Mouse (Mus musculus): ENCODE data around the gene Hoxd3. TPM values are rescaled to one million over a fixed set of nuclear protein-coding genes. Genes with fewer than 3 reads are reported as not detected.

Hoxd3 gene
- polyA plus RNA-seq, 1 experiment from 2014 or later = 1.3 TPM

DNA sequence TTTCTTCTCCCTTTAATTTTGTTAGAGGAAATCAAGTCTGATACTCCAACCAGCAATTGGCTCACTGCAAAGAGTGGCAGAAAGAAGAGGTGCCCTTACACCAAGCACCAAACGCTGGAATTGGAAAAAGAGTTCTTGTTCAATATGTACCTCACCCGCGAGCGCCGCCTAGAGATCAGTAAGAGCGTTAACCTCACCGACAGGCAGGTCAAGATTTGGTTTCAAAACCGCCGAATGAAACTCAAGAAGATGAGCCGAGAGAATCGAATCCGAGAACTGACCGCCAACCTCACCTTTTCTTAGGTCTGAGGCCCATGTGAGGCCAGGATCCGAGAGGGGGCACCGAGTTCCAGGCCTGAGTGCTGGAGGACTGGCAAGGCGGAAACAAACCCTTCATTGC lies 17.7 kb upstream of the Hoxd3 start:
- peak; percentile 48 for TF ChIP-seq CTCF (IDR thresholded peaks at IDR 0.05; ENCODE audit: low read depth)
- TF ChIP-seq EP300 (optimal IDR thresholded peaks at IDR 0.05) = no peak
- 3% methylated on average over 16 of the region's 16 CpGs for WGBS
- DNase-seq (ENCODE audit: low spot score) (no peak), ATAC-seq (ENCODE audit: low FRiP score, low TSS enrichment) (no peak)
- Histone ChIP-seq H3K27me3 (ENCODE audit: control insufficient read depth, insufficient read depth, low read length) (peaks cover 37% of the 10 kb centered on the region), H3K36me3 (ENCODE audit: control insufficient read depth, insufficient read depth, low read length) (no peaks in the 10 kb centered on the region), H3K4me2 (replicated peaks; ENCODE audit: low read depth) (no peak overlapping the region), H3K4me3 (ENCODE audit: low read depth, low read length) (no peak overlapping the region), H3K9me3 (ENCODE audit: control insufficient read depth, low read length) (no peaks in the 10 kb centered on the region), H3K27ac (replicated peaks) (no peak overlapping the region), H3K4me1 (replicated peaks; ENCODE audit: control insufficient read depth, insufficient read depth) (no peaks in the 10 kb centered on the region), H3K9ac (ENCODE audit: low read length) (no peak overlapping the region)

DNA sequence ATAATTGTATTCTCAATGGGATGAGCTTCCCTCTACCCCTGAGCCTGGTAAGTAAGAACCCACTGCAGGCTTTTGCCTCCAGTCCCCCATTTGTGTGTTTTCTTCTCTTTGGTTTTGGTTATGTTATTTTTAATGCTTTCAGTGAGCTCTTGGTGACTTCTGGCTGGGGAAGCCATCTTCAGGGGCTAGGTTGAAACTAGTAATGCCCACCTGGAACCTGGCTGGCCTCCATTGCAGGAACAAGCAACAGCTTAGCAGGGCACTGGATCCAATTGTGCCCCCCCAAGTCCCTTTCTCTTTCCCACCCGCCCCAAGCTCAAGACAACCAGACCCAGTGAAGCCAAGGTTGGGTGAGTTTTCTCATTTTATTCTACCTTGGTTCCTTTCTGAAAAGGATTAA lies 16.3 kb upstream of the Hoxd3 start:
- no peak overlapping the region for H3K4me3 ChIP-seq (ENCODE audit: low read depth, low read length)
- H3K36me3 ChIP-seq (ENCODE audit: control insufficient read depth, insufficient read depth, low read length) = no peaks in the 10 kb centered on the region
- H3K4me2 ChIP-seq (replicated peaks; ENCODE audit: low read depth) = no peak overlapping the region
- TF ChIP-seq EP300 (optimal IDR thresholded peaks at IDR 0.05) = no peak
- TF ChIP-seq CTCF (IDR thresholded peaks at IDR 0.05; ENCODE audit: low read depth) = no peak
- peaks cover 41% of the 10 kb centered on the region for H3K27me3 ChIP-seq (ENCODE audit: control insufficient read depth, insufficient read depth, low read length)
- WGBS = 0% methylated on average over 1 of the region's 1 CpGs
- DNase-seq (ENCODE audit: low spot score) (no peak), ATAC-seq (ENCODE audit: low FRiP score, low TSS enrichment) (no peak)
- no peaks in the 10 kb centered on the region for H3K4me1 ChIP-seq (replicated peaks; ENCODE audit: control insufficient read depth, insufficient read depth)
- H3K9ac ChIP-seq (ENCODE audit: low read length) = no peak overlapping the region
- no peak overlapping the region for H3K27ac ChIP-seq (replicated peaks)
- no peaks in the 10 kb centered on the region for H3K9me3 ChIP-seq (ENCODE audit: control insufficient read depth, low read length)

DNA sequence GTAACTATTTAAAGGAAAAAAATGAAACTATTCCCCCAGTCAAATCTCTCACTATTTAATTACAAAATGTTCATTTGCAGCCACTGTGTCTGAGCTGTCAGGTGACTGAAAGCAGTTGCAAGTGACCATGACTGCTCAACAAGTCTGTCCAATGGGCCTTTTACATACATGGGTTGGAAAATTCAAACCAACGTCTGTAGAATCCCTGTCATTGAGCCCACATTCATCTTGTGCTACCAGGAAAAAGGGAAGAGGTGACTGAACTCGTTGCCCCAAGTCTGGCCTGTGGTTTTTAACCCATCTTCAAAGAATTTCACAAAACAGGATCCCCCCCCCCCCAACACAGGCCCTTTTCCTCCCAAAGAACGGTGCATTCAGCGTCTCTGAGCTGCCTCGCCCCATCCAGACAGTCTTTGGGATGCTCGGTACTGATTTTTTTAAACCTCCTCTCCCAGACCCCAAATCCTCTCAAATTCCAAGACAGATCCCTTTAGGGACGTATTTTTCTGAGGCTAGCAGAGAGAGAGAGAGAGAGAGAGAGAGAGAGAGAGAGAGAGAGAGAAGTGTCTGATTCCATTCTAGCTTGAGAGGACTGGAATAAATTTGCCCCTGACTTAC lies 15.8 kb upstream of the Hoxd3 start:
- TF ChIP-seq CTCF (IDR thresholded peaks at IDR 0.05; ENCODE audit: low read depth) = no peak
- TF ChIP-seq EP300 (optimal IDR thresholded peaks at IDR 0.05) = no peak
- no peak overlapping the region for H3K27ac ChIP-seq (replicated peaks)
- H3K27me3 ChIP-seq (ENCODE audit: control insufficient read depth, insufficient read depth, low read length) = peaks cover 45% of the 10 kb centered on the region
- ATAC-seq (ENCODE audit: low FRiP score, low TSS enrichment) (no peak), DNase-seq (ENCODE audit: low spot score) (no peak)
- WGBS = 9% methylated on average over 7 of the region's 7 CpGs
- no peak overlapping the region for H3K9ac ChIP-seq (ENCODE audit: low read length)
- no peaks in the 10 kb centered on the region for H3K4me1 ChIP-seq (replicated peaks; ENCODE audit: control insufficient read depth, insufficient read depth)
- no peaks in the 10 kb centered on the region for H3K9me3 ChIP-seq (ENCODE audit: control insufficient read depth, low read length)
- no peak overlapping the region for H3K4me2 ChIP-seq (replicated peaks; ENCODE audit: low read depth)
- H3K36me3 ChIP-seq (ENCODE audit: control insufficient read depth, insufficient read depth, low read length) = no peaks in the 10 kb centered on the region
- no peak overlapping the region for H3K4me3 ChIP-seq (ENCODE audit: low read depth, low read length)

DNA sequence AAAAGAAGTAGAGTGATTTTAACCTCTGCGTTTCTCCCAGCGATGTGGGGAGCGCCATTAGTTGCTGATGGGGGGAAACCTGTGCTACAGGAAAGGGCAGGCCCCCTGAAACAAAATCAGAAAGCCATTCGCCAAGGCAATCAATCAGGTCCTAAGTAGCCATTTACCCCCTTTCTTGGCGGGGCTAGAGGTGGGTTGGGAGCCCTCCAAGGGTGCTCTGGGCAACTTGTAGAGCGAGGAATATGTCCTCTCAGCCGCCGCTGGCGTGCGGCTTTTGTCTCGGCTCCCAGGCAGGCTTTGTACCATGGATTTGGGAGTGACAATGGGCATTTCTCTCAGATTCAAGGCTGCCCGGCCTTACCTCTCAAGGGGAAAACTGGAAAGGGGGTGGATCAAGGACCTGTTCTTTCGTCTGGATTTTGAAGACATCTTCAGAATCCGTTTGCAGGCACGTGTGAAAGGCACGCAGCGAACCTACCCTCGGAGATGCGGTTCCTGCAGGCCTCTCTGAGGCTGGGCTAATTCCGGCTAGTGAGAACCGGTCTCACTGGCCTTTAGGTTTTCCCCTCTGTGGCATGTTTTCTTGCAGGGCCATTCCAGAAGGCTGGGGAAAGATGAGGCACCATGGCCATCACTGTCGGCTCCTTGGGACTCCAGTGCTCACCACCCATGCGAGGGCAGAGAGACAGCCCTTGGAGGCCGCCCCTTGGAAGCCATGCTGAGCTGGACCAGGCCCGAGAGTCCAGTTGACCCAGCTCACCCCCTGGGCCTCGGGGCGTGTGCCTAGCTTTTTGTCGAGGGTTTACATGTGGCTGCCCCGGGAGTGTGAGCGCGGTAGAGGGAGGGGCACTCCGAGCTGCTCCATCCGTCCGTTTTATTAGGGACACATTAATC lies 15.0 kb upstream of the Hoxd3 start:
- WGBS = 4% methylated on average over 34 of the region's 34 CpGs
- Histone ChIP-seq H3K9ac (ENCODE audit: low read length) (no peak overlapping the region), H3K27me3 (ENCODE audit: control insufficient read depth, insufficient read depth, low read length) (peaks cover 42% of the 10 kb centered on the region), H3K4me1 (replicated peaks; ENCODE audit: control insufficient read depth, insufficient read depth) (no peaks in the 10 kb centered on the region), H3K36me3 (ENCODE audit: control insufficient read depth, insufficient read depth, low read length) (no peaks in the 10 kb centered on the region), H3K4me2 (replicated peaks; ENCODE audit: low read depth) (no peak overlapping the region), H3K4me3 (ENCODE audit: low read depth, low read length) (no peak overlapping the region), H3K9me3 (ENCODE audit: control insufficient read depth, low read length) (no peaks in the 10 kb centered on the region), H3K27ac (replicated peaks) (no peak overlapping the region)
- no peak for TF ChIP-seq CTCF (IDR thresholded peaks at IDR 0.05; ENCODE audit: low read depth)
- no peak for TF ChIP-seq EP300 (optimal IDR thresholded peaks at IDR 0.05)
- peak; percentile 13; the same call in 1 of the 2 replicates for ATAC-seq (ENCODE audit: low FRiP score, low TSS enrichment)
- no peak for DNase-seq (ENCODE audit: low spot score)

DNA sequence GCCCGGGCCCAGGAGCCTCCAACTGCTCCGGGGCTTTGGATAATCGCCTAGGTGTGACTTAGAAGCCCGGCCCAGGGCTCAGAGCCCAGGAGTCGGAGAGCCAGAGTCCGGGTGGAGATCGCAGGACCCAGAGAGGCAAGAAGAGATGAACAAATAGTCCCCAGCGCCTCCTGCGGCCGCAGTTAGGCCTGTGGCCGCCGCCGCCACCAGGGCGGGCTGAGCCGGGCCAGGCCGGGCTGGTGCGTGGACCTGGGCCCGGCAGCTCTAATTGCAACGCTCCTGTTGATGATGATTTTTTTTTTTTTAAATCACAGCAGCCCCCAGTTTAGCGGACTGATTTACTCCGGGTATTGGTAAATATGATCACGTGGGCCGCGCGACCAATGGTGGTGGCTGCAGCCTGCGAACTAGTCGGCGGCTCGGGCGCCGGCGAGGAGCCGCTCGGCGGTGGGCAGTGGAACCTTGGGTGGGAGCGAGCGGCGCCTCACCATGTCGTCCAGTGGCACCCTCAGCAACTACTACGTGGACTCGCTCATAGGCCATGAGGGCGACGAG lies 14.1 kb upstream of the Hoxd3 start, which contains the start of gene Hoxd9:
Hoxd9 (plus strand) TSS at position 161 of the 555 bp plus-strand sequence.
- Histone ChIP-seq H3K36me3 (ENCODE audit: control insufficient read depth, insufficient read depth, low read length) (no peaks in the 10 kb centered on the region), H3K4me1 (replicated peaks; ENCODE audit: control insufficient read depth, insufficient read depth) (no peaks in the 10 kb centered on the region), H3K9me3 (ENCODE audit: control insufficient read depth, low read length) (no peaks in the 10 kb centered on the region), H3K9ac (ENCODE audit: low read length) (no peak within 1 kb of the TSS), H3K27ac (replicated peaks) (no peak within 1 kb of the TSS), H3K4me2 (replicated peaks; ENCODE audit: low read depth) (peak within 1 kb of the TSS; percentile 49), H3K27me3 (ENCODE audit: control insufficient read depth, insufficient read depth, low read length) (peaks cover 33% of the 10 kb centered on the region), H3K4me3 (ENCODE audit: low read depth, low read length) (peak within 1 kb of the TSS; percentile 37)
- peak; percentile 29 for DNase-seq (ENCODE audit: low spot score)
- WGBS = 1% methylated on average over 43 of the region's 43 CpGs
- ATAC-seq (ENCODE audit: low FRiP score, low TSS enrichment) = peak; percentile 48; the same call in 1 of the 2 replicates
- no peak; the same call in 1 of the 2 replicates for TF ChIP-seq CTCF (IDR thresholded peaks at IDR 0.05; ENCODE audit: low read depth)
- TF ChIP-seq EP300 (optimal IDR thresholded peaks at IDR 0.05) = no peak

All from stomach, postnatal 0 days (tissue).